Mouse (Mus musculus): ENCODE data around the gene Abcc12. TPM values are rescaled to one million over a fixed set of nuclear protein-coding genes. Genes with fewer than 3 reads are reported as not detected.

Abcc12 gene
- polyA plus RNA-seq, 1 experiment from 2014 or later, result not detected

- no peak for DNase-seq (ENCODE audit: low spot score)
- H3K4me1 ChIP-seq (replicated peaks; ENCODE audit: control insufficient read depth, insufficient read depth, low read length), result no peaks in the 10 kb centered on the region
- ATAC-seq (ENCODE audit: low FRiP score), result no peak
- H3K27me3 ChIP-seq (ENCODE audit: control insufficient read depth, insufficient read depth, low read length), result no peaks in the 10 kb centered on the region
- H3K9me3 ChIP-seq (ENCODE audit: control insufficient read depth, low read length), result no peaks in the 10 kb centered on the region
- no peak overlapping the region for H3K27ac ChIP-seq (ENCODE audit: low read depth, low read length)
- no peaks in the 10 kb centered on the region for H3K36me3 ChIP-seq (ENCODE audit: control insufficient read depth, insufficient read depth, low read length)
- no peak overlapping the region for H3K4me3 ChIP-seq (ENCODE audit: low read depth, low read length)
- no peak overlapping the region for H3K9ac ChIP-seq (ENCODE audit: low read depth, low read length)
- WGBS, result 80% methylated on average over 3 of the region's 3 CpGs
- H3K4me2 ChIP-seq (replicated peaks; ENCODE audit: low read depth, low read length), result no peak overlapping the region
Measured at GRCm38 (mm10) chr8:86604676-86605075, 24.2 kb upstream of the Abcc12 start.

GRCm38 (mm10) chr8:86603174-86603573 is 22.7 kb upstream of the Abcc12 start:
- Histone ChIP-seq H3K27ac (ENCODE audit: low read depth, low read length) (no peak overlapping the region), H3K4me2 (replicated peaks; ENCODE audit: low read depth, low read length) (no peak overlapping the region), H3K27me3 (ENCODE audit: control insufficient read depth, insufficient read depth, low read length) (no peaks in the 10 kb centered on the region), H3K4me1 (replicated peaks; ENCODE audit: control insufficient read depth, insufficient read depth, low read length) (no peaks in the 10 kb centered on the region), H3K36me3 (ENCODE audit: control insufficient read depth, insufficient read depth, low read length) (no peaks in the 10 kb centered on the region), H3K9me3 (ENCODE audit: control insufficient read depth, low read length) (no peaks in the 10 kb centered on the region), H3K9ac (ENCODE audit: low read depth, low read length) (no peak overlapping the region), H3K4me3 (ENCODE audit: low read depth, low read length) (no peak overlapping the region)
- WGBS, result 63% methylated on average over 2 of the region's 2 CpGs
- no peak for DNase-seq (ENCODE audit: low spot score)
- ATAC-seq (ENCODE audit: low FRiP score), result no peak

- no peaks in the 10 kb centered on the region for H3K27me3 ChIP-seq (ENCODE audit: control insufficient read depth, insufficient read depth, low read length)
- 78% methylated on average over 3 of the region's 3 CpGs for WGBS
- no peak overlapping the region for H3K9ac ChIP-seq (ENCODE audit: low read depth, low read length)
- no peak overlapping the region for H3K27ac ChIP-seq (ENCODE audit: low read depth, low read length)
- H3K4me1 ChIP-seq (replicated peaks; ENCODE audit: control insufficient read depth, insufficient read depth, low read length), result no peaks in the 10 kb centered on the region
- H3K9me3 ChIP-seq (ENCODE audit: control insufficient read depth, low read length), result no peaks in the 10 kb centered on the region
- ATAC-seq (ENCODE audit: low FRiP score), result no peak
- no peak overlapping the region for H3K4me2 ChIP-seq (replicated peaks; ENCODE audit: low read depth, low read length)
- H3K4me3 ChIP-seq (ENCODE audit: low read depth, low read length), result no peak overlapping the region
- no peak for DNase-seq (ENCODE audit: low spot score)
- H3K36me3 ChIP-seq (ENCODE audit: control insufficient read depth, insufficient read depth, low read length), result no peaks in the 10 kb centered on the region
Measured at GRCm38 (mm10) chr8:86600311-86600710, 19.8 kb upstream of the Abcc12 start.

GRCm38 (mm10) chr8:86599299-86599698 is 18.8 kb upstream of the Abcc12 start:
- 88% methylated on average over 6 of the region's 6 CpGs for WGBS
- Histone ChIP-seq H3K27ac (ENCODE audit: low read depth, low read length) (no peak overlapping the region), H3K4me2 (replicated peaks; ENCODE audit: low read depth, low read length) (no peak overlapping the region), H3K4me1 (replicated peaks; ENCODE audit: control insufficient read depth, insufficient read depth, low read length) (no peaks in the 10 kb centered on the region), H3K4me3 (ENCODE audit: low read depth, low read length) (no peak overlapping the region), H3K27me3 (ENCODE audit: control insufficient read depth, insufficient read depth, low read length) (no peaks in the 10 kb centered on the region), H3K9ac (ENCODE audit: low read depth, low read length) (no peak overlapping the region), H3K36me3 (ENCODE audit: control insufficient read depth, insufficient read depth, low read length) (no peaks in the 10 kb centered on the region), H3K9me3 (ENCODE audit: control insufficient read depth, low read length) (no peaks in the 10 kb centered on the region)
- DNase-seq (ENCODE audit: low spot score) (no peak), ATAC-seq (ENCODE audit: low FRiP score) (no peak)

GRCm38 (mm10) chr8:86597681-86598080 is 17.2 kb upstream of the Abcc12 start:
- 91% methylated on average over 7 of the region's 7 CpGs for WGBS
- Histone ChIP-seq H3K36me3 (ENCODE audit: control insufficient read depth, insufficient read depth, low read length) (no peaks in the 10 kb centered on the region), H3K27ac (ENCODE audit: low read depth, low read length) (no peak overlapping the region)

GRCm38 (mm10) chr8:86595671-86596070 is 15.2 kb upstream of the Abcc12 start:
- no peaks in the 10 kb centered on the region for H3K27me3 ChIP-seq (ENCODE audit: control insufficient read depth, insufficient read depth, low read length)

More at GRCm38 (mm10) chr8:86597681-86598080, 17.2 kb upstream of the Abcc12 start:
- H3K27me3 ChIP-seq (ENCODE audit: control insufficient read depth, insufficient read depth, low read length), result no peaks in the 10 kb centered on the region
- H3K4me1 ChIP-seq (replicated peaks; ENCODE audit: control insufficient read depth, insufficient read depth, low read length), result no peaks in the 10 kb centered on the region
- no peak for ATAC-seq (ENCODE audit: low FRiP score)
- H3K9ac ChIP-seq (ENCODE audit: low read depth, low read length), result no peak overlapping the region
- no peaks in the 10 kb centered on the region for H3K9me3 ChIP-seq (ENCODE audit: control insufficient read depth, low read length)
- H3K4me2 ChIP-seq (replicated peaks; ENCODE audit: low read depth, low read length), result no peak overlapping the region
- H3K4me3 ChIP-seq (ENCODE audit: low read depth, low read length), result no peak overlapping the region
- no peak for DNase-seq (ENCODE audit: low spot score)

GRCm38 (mm10) chr8:86594159-86594796 is 13.8 kb upstream of the Abcc12 start:
- DNase-seq (ENCODE audit: low spot score) (no peak), ATAC-seq (ENCODE audit: low FRiP score) (no peak)
- Histone ChIP-seq H3K36me3 (ENCODE audit: control insufficient read depth, insufficient read depth, low read length) (no peaks in the 10 kb centered on the region), H3K27me3 (ENCODE audit: control insufficient read depth, insufficient read depth, low read length) (no peaks in the 10 kb centered on the region), H3K27ac (ENCODE audit: low read depth, low read length) (no peak overlapping the region), H3K4me2 (replicated peaks; ENCODE audit: low read depth, low read length) (no peak overlapping the region), H3K9me3 (ENCODE audit: control insufficient read depth, low read length) (no peaks in the 10 kb centered on the region), H3K4me1 (replicated peaks; ENCODE audit: control insufficient read depth, insufficient read depth, low read length) (no peaks in the 10 kb centered on the region), H3K9ac (ENCODE audit: low read depth, low read length) (no peak overlapping the region), H3K4me3 (ENCODE audit: low read depth, low read length) (no peak overlapping the region)
- 77% methylated on average over 3 of the region's 3 CpGs for WGBS

More at GRCm38 (mm10) chr8:86595671-86596070, 15.2 kb upstream of the Abcc12 start:
- Histone ChIP-seq H3K9ac (ENCODE audit: low read depth, low read length) (no peak overlapping the region), H3K27ac (ENCODE audit: low read depth, low read length) (no peak overlapping the region), H3K36me3 (ENCODE audit: control insufficient read depth, insufficient read depth, low read length) (no peaks in the 10 kb centered on the region), H3K4me3 (ENCODE audit: low read depth, low read length) (no peak overlapping the region), H3K4me1 (replicated peaks; ENCODE audit: control insufficient read depth, insufficient read depth, low read length) (no peaks in the 10 kb centered on the region), H3K4me2 (replicated peaks; ENCODE audit: low read depth, low read length) (no peak overlapping the region), H3K9me3 (ENCODE audit: control insufficient read depth, low read length) (no peaks in the 10 kb centered on the region)
- 80% methylated on average over 5 of the region's 5 CpGs for whole genome bisulfite sequencing
- no peak for ATAC-seq (ENCODE audit: low FRiP score)
- no peak for DNase-seq (ENCODE audit: low spot score)

- Histone ChIP-seq H3K27me3 (ENCODE audit: control insufficient read depth, insufficient read depth, low read length) (no peaks in the 10 kb centered on the region), H3K9me3 (ENCODE audit: control insufficient read depth, low read length) (no peaks in the 10 kb centered on the region), H3K4me1 (replicated peaks; ENCODE audit: control insufficient read depth, insufficient read depth, low read length) (no peaks in the 10 kb centered on the region), H3K9ac (ENCODE audit: low read depth, low read length) (no peak overlapping the region), H3K36me3 (ENCODE audit: control insufficient read depth, insufficient read depth, low read length) (no peaks in the 10 kb centered on the region), H3K4me3 (ENCODE audit: low read depth, low read length) (no peak overlapping the region), H3K4me2 (replicated peaks; ENCODE audit: low read depth, low read length) (no peak overlapping the region), H3K27ac (ENCODE audit: low read depth, low read length) (no peak overlapping the region)
- DNase-seq (ENCODE audit: low spot score) (no peak), ATAC-seq (ENCODE audit: low FRiP score) (no peak)
- WGBS, result 71% methylated on average over 10 of the region's 10 CpGs
Measured at GRCm38 (mm10) chr8:86593099-86593498, 12.6 kb upstream of the Abcc12 start.

GRCm38 (mm10) chr8:86588338-86588737 is 7.9 kb upstream of the Abcc12 start:
- no peak overlapping the region for H3K27ac ChIP-seq (ENCODE audit: low read depth, low read length)
- H3K27me3 ChIP-seq (ENCODE audit: control insufficient read depth, insufficient read depth, low read length), result no peaks in the 10 kb centered on the region
- no peaks in the 10 kb centered on the region for H3K36me3 ChIP-seq (ENCODE audit: control insufficient read depth, insufficient read depth, low read length)
- ATAC-seq (ENCODE audit: low FRiP score), result no peak
- H3K4me3 ChIP-seq (ENCODE audit: low read depth, low read length), result no peak overlapping the region
- DNase-seq (ENCODE audit: low spot score), result no peak
- H3K4me1 ChIP-seq (replicated peaks; ENCODE audit: control insufficient read depth, insufficient read depth, low read length), result no peaks in the 10 kb centered on the region
- H3K4me2 ChIP-seq (replicated peaks; ENCODE audit: low read depth, low read length), result no peak overlapping the region
- H3K9ac ChIP-seq (ENCODE audit: low read depth, low read length), result no peak overlapping the region
- no peaks in the 10 kb centered on the region for H3K9me3 ChIP-seq (ENCODE audit: control insufficient read depth, low read length)
- WGBS, result 95% methylated on average over 5 of the region's 5 CpGs

Measured in hindbrain, embryonic 11.5 days (tissue).